Mouse (Mus musculus) thymus, adult 2 months (tissue): Measurements from ENCODE around the gene Fars2.

Experiments used
- CTCF ChIP-seq: fragments of 200-500 bp; IDR thresholded peaks from 2 replicates; pipeline ENCODE4 v1.5.1; 2012; ENCODE audit warnings: mild to moderate bottlenecking, control low read depth, low read length, moderate library complexity, borderline replicate concordance; ENCODE audit not compliant: control insufficient read depth, poor library complexity, insufficient read depth; ENCODE audit errors: extremely low read depth
- POLR2A ChIP-seq: fragments of 200-500 bp; IDR thresholded peaks from 2 replicates; pipeline ENCODE4 v1.6.1; 2012; ENCODE audit warnings: mild to moderate bottlenecking, low read length, control low read depth, moderate library complexity; ENCODE audit not compliant: control insufficient read depth, poor library complexity, insufficient read depth; ENCODE audit errors: extremely low read depth

DNA sequence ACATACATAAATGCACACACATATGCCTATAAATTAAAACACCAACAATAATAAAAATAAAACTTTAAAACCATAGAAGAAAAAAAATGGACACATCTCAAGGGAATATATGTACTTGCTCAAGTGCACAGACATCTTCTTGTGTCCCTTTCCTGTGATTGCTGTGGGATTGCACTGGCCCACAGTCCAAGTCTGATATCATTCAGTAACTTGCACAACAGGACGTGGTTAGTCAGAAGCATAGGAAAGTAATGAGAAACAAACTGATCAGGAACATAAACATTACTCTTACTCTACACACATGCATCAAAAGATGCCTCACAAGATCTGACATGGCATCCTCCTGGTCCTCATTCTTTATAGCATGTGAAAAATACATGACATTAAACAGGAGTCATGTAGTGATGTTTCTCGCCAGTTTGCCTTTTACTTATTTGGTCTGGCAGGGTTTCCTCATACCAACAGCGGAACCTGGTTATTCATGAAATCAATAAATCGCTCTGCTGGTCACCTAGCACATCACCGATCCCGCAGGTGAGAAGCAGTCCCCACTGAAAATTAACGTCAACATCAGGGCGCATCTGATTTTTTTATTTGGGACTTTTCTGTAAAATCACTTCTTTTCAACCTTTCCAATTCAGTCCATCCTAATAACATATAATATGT, 563.6 kb downstream of the Fars2 start:
- no peak for TF ChIP-seq POLR2A
- TF ChIP-seq CTCF: no peak
